Mouse (Mus musculus): ENCODE measurements at regions not wholly inside any gene's neighbourhood (a gene's known extent, or its start where the extent isn't known, plus 50 kb on each side); places are given as distances from the start of the nearest gene placed in this dataset.

GRCm38 (mm10) chr8:8193036-8193435 is 468.0 kb downstream of the Efnb2 start:
- TF ChIP-seq MAFK (IDR thresholded peaks at IDR 0.05; ENCODE audit: insufficient read depth, low read depth, low read length) (no peak), HCFC1 (IDR thresholded peaks at IDR 0.05; ENCODE audit: borderline replicate concordance, insufficient read depth, low read length) (no peak), CHD2 (IDR thresholded peaks at IDR 0.05; ENCODE audit: low read depth, low read length) (no peak), ZC3H11A (IDR thresholded peaks at IDR 0.05; ENCODE audit: borderline replicate concordance, low read depth, low read length) (no peak)

Data from ES-E14 (cell line).